Mouse (Mus musculus) CH12.LX (cell line): ENCODE measurements around the gene Myzap. TPM values are rescaled to one million over a fixed set of nuclear protein-coding genes. Genes with fewer than 3 reads are reported as not detected.

Experiments
- DNase-seq: peaks from one replicate; pipeline ENCODE4 v3.0.0-alpha.2; 2013; ENCODE audit errors: extremely low read depth
- H3K27ac ChIP-seq: 2 replicates; pipeline ENCODE4 v1.5.1; 2012; ENCODE audit warnings: low read depth, mild to moderate bottlenecking, control low read depth, moderate library complexity; ENCODE audit not compliant: insufficient read depth
- H3K27me3 ChIP-seq: replicated peaks from 2 replicates; pipeline ENCODE3; 2012; ENCODE audit warnings: inconsistent platforms
- H3K36me3 ChIP-seq, 2 experiments: replicated peaks in 1 of 2; 2 replicates each; pipeline versions ENCODE3 to v1.6.1; 2012; ENCODE audit warnings: inconsistent platforms in 1 of 2, low read length in 1 of 2, mild to moderate bottlenecking in 1 of 2, mixed read lengths in 1 of 2, moderate library complexity in 1 of 2; ENCODE audit not compliant: control insufficient read depth in 1 of 2, insufficient read depth in 1 of 2
- H3K4me1 ChIP-seq, 2 experiments: 2 replicates each; pipeline ENCODE4 v1.6.1; 2012; ENCODE audit warnings: inconsistent platforms in 1 of 2, moderate library complexity in 1 of 2; ENCODE audit not compliant: insufficient read depth in 2 of 2, control insufficient read depth in 1 of 2
- H3K4me2 ChIP-seq: 2 replicates; pipeline ENCODE4 v1.6.1; 2012; ENCODE audit warnings: low read depth, mild to moderate bottlenecking, control low read depth; ENCODE audit not compliant: poor library complexity, insufficient read depth, severe bottlenecking
- H3K4me3 ChIP-seq, 3 experiments: fragments of 150-350 bp in 1 of 3; sonication (generic) in 1 of 3; replicated peaks in 1 of 3; 2 replicates each; pipeline versions ENCODE3 to v1.5.1; 2011 to 2012; ENCODE audit warnings: low read depth in 2 of 3, low read length in 2 of 3, mild to moderate bottlenecking in 2 of 3, moderate library complexity in 2 of 3, control low read depth in 1 of 3, improper control_type of control experiment in 1 of 3, inconsistent platforms in 1 of 3, mixed read lengths in 1 of 3; ENCODE audit not compliant: poor library complexity in 1 of 3
- H3K79me2 ChIP-seq: replicated peaks from 2 replicates; pipeline ENCODE4 v1.6.1; 2012; ENCODE audit warnings: mild to moderate bottlenecking, moderate library complexity; ENCODE audit not compliant: control insufficient read depth, poor library complexity, insufficient read depth, severe bottlenecking; ENCODE audit errors: extremely low read depth
- H3K9ac ChIP-seq: 2 replicates; pipeline ENCODE4 v1.6.1; 2012; ENCODE audit warnings: low read depth, mild to moderate bottlenecking, control low read depth, moderate library complexity; ENCODE audit not compliant: insufficient read depth
- H3K9me3 ChIP-seq: replicated peaks from 2 replicates; pipeline ENCODE3; 2012; ENCODE audit warnings: low read length, inconsistent platforms, mixed read lengths
- BHLHE40 ChIP-seq: IDR thresholded peaks from 2 replicates; pipeline ENCODE4 v1.6.1; 2011; ENCODE audit warnings: mild to moderate bottlenecking, low read depth, low read length, improper control_type of control experiment
- CHD2 ChIP-seq: IDR thresholded peaks from 2 replicates; pipeline ENCODE4 v1.6.1; 2011; ENCODE audit warnings: low read length, improper control_type of control experiment
- CTCF ChIP-seq, 2 experiments: IDR thresholded peaks in 1 of 2; conservative IDR thresholded peaks in 1 of 2; 2 replicates each; pipeline ENCODE4 v1.5.1; 2011 to 2012; ENCODE audit warnings: low read depth in 2 of 2, low read length in 2 of 2, improper control_type of control experiment in 1 of 2, inconsistent platforms in 1 of 2, mild to moderate bottlenecking in 1 of 2, moderate library complexity in 1 of 2
- E2F4 ChIP-seq: IDR thresholded peaks from 2 replicates; pipeline ENCODE4 v1.6.1; 2011; ENCODE audit warnings: low read depth, low read length, improper control_type of control experiment; ENCODE audit not compliant: insufficient replicate concordance
- ELF1 ChIP-seq: IDR thresholded peaks from 2 replicates; pipeline ENCODE4 v1.6.1; 2014; ENCODE audit warnings: low read depth, mild to moderate bottlenecking, inconsistent platforms, low read length, improper control_type of control experiment
- EP300 ChIP-seq: IDR thresholded peaks from 2 replicates; pipeline ENCODE4 v1.6.1; 2011; ENCODE audit warnings: low read length, improper control_type of control experiment
- ETS1 ChIP-seq: conservative IDR thresholded peaks from 2 replicates; pipeline ENCODE4 v1.6.1; 2012; ENCODE audit warnings: low read depth, mild to moderate bottlenecking, inconsistent platforms, low read length, improper control_type of control experiment, moderate library complexity
- GABPA ChIP-seq: IDR thresholded peaks from 2 replicates; pipeline ENCODE4 v1.6.1; 2012; ENCODE audit warnings: low read depth, low read length, improper control_type of control experiment, inconsistent platforms; ENCODE audit not compliant: insufficient replicate concordance
- HCFC1 ChIP-seq: IDR thresholded peaks from 2 replicates; pipeline ENCODE4 v1.6.1; 2012; ENCODE audit warnings: low read depth, mild to moderate bottlenecking, inconsistent platforms, low read length, improper control_type of control experiment
- JUND ChIP-seq: conservative IDR thresholded peaks from 2 replicates; pipeline ENCODE4 v1.6.1; 2011; ENCODE audit warnings: low read depth, low read length, improper control_type of control experiment
- MAX ChIP-seq: IDR thresholded peaks from 2 replicates; pipeline ENCODE4 v1.6.1; 2011; ENCODE audit warnings: low read length, improper control_type of control experiment
- MAZ ChIP-seq: IDR thresholded peaks from 2 replicates; pipeline ENCODE4 v1.6.1; 2012; ENCODE audit warnings: low read depth, mild to moderate bottlenecking, inconsistent platforms, low read length, improper control_type of control experiment, moderate library complexity
- MXI1 ChIP-seq: IDR thresholded peaks from 2 replicates; pipeline ENCODE4 v1.6.1; 2011; ENCODE audit warnings: mild to moderate bottlenecking, low read depth, low read length, improper control_type of control experiment
- NELFE ChIP-seq: IDR thresholded peaks from 2 replicates; pipeline ENCODE4 v1.6.1; 2011; ENCODE audit warnings: low read depth, low read length, improper control_type of control experiment
- POLR2A ChIP-seq: IDR thresholded peaks from 2 replicates; pipeline ENCODE4 v1.6.1; 2011; ENCODE audit warnings: low read depth, mild to moderate bottlenecking, improper control_type of control experiment, low read length
- POLR2AphosphoS2 ChIP-seq: IDR thresholded peaks from 2 replicates; pipeline ENCODE4 v1.6.1; 2011; ENCODE audit warnings: low read depth, low read length, improper control_type of control experiment
- RCOR1 ChIP-seq: conservative IDR thresholded peaks from 2 replicates; pipeline ENCODE4 v1.6.1; 2012; ENCODE audit warnings: low read depth, mild to moderate bottlenecking, inconsistent platforms, low read length, improper control_type of control experiment
- SIN3A ChIP-seq: IDR thresholded peaks from 2 replicates; pipeline ENCODE4 v1.6.1; 2012; ENCODE audit warnings: low read length, improper control_type of control experiment, inconsistent platforms
- TBP ChIP-seq: conservative IDR thresholded peaks from 2 replicates; pipeline ENCODE4 v1.6.1; 2011; ENCODE audit warnings: low read depth, low read length, improper control_type of control experiment
- USF1 ChIP-seq: IDR thresholded peaks from 2 replicates; pipeline ENCODE4 v1.6.1; 2014; ENCODE audit warnings: low read depth, mild to moderate bottlenecking, inconsistent platforms, low read length, improper control_type of control experiment
- ZMIZ1 ChIP-seq: IDR thresholded peaks from 2 replicates; pipeline ENCODE4 v1.6.1; 2012; ENCODE audit warnings: low read depth, mild to moderate bottlenecking, inconsistent platforms, low read length, improper control_type of control experiment
- dilution Hi-C: fragments of 300-500 bp; cut with MboI; formaldehyde crosslinking; loops from 2 replicates; pipeline ENCODE4 v1.14.3; 2020; ENCODE audit warnings: low sequenced_read_pairs; ENCODE audit not compliant: extremely low pct_unique_long_range_greater_than_20kb, extremely low pct_ligation_motif_present
- in situ Hi-C: fragments of 300-500 bp; cut with MboI; formaldehyde crosslinking; loops from 3 replicates; pipeline ENCODE4 v1.14.3; 2019; ENCODE audit warnings: low sequenced_read_pairs, low pct_ligation_motif_present, low pct_unique_long_range_greater_than_20kb, mixed read lengths
- polyA plus RNA-seq: library from polyadenylated mRNA; unstranded; fragments of >175 nt; gene quantifications from 2 replicates; pipeline ENCODE4 v1.2.1, GENCODE M21; 2012; ENCODE audit warnings: low read depth; ENCODE audit not compliant: insufficient read length
- total RNA-seq, 2 experiments: library from RNA; depleted of rRNA; stranded (reverse); fragments of 300-350 nt in 1 of 2; fragments of >200 nt in 1 of 2; gene quantifications; 2 replicates each; pipeline ENCODE4 v1.2.3; 2012 to 2014

The Myzap gene
- total and polyA plus RNA-seq, 3 experiments: 2.9 to 7.5 (median 6.2) TPM

DNA sequence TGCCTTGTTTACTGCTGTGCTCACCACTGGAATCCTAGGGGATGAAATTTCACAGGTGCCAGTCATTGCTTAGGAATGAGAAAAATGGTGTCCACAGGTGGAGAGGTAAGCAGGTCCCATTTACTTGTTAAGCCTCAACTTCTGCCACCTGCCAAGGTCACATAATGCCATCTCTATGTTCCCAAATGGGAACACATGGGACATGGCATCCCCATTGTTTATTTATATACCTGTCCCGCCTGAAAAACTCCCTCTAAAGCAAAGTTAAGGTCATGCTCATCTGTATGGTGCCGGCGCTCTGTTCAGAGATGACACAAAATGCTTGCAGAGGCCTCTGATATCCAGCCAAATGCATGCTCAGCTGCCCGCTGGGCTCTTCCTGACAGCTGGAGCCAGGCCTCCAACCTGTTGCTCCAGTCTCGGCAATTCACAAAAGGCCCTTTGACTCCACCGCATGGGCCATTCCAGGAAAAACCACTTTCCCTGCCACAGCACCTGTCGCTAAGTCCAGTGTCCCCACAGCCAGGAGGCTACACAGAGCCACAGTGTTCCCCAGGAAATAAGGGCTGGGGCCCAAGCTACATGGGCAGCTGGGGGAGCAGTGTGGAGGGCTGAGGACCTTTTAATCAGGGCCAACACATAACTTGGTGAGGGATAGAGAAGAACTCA, 13.1 kb downstream of the Myzap start:
- no peak overlapping the region for H3K4me3 ChIP-seq
- H3K36me3 ChIP-seq: peaks cover 0 to 44% of the 10 kb centered on the region in 2 experiments
- in situ Hi-C loops: no loop called here
- H3K27me3 ChIP-seq: no peaks in the 10 kb centered on the region
- no peaks in the 10 kb centered on the region for H3K79me2 ChIP-seq
- no peak overlapping the region for H3K4me2 ChIP-seq
- peaks cover 0 to 4% of the 10 kb centered on the region in 2 experiments; a peak in 1 of 4 replicates for H3K4me1 ChIP-seq
- H3K9me3 ChIP-seq: no peaks in the 10 kb centered on the region
- H3K27ac ChIP-seq: no peak overlapping the region
- dilution Hi-C loops: no loop called here
- no peak for DNase-seq
- TF ChIP-seq POLR2A (no peak), ZMIZ1 (no peak), RCOR1 (no peak), CHD2 (no peak), HCFC1 (no peak), ELF1 (no peak), CTCF (conservative IDR thresholded peaks at IDR 0.05 in 1 of 2, IDR thresholded peaks at IDR 0.05 in 1 of 2; ENCODE audit: low read depth in 2 of 2, low read length in 2 of 2) (no peak), MAX (no peak), MXI1 (no peak), NELFE (no peak), JUND (no peak), BHLHE40 (no peak), TBP (no peak), EP300 (no peak)
- H3K9ac ChIP-seq: no peak overlapping the region

DNA sequence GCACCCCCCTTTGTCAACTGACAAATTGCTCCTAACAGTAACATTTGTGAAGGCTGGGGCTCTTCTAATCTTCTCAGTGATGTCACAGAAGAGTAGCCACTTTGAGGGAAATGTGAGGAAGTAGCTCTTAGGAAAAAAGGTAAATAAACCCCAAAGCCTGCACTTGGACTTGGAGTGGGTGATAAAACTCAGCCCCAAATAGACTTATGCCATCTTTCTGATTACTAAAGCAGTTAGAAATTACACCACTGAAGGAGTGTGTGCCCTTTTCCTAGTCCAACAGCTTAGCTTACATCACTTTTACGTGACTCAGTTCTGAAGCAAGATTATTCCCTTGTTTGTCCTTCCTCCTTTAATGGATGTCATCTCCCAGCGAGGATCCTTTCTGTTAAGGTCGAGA, 17.7 kb downstream of the Myzap start:
- Histone ChIP-seq H3K27ac (no peak overlapping the region), H3K27me3 (no peaks in the 10 kb centered on the region), H3K9ac (no peak overlapping the region), H3K36me3 (peaks cover 0 to 47% of the 10 kb centered on the region in 2 experiments), H3K79me2 (no peaks in the 10 kb centered on the region), H3K4me3 (no peak overlapping the region), H3K4me2 (no peak overlapping the region)
- no peak for DNase-seq
- dilution Hi-C loops: no loop called here
- no peak for TF ChIP-seq GABPA
- TF ChIP-seq USF1: no peak
- TF ChIP-seq ETS1: no peak
- no peak for TF ChIP-seq ELF1
- no peak for TF ChIP-seq TBP
- no peak for TF ChIP-seq BHLHE40
- TF ChIP-seq POLR2AphosphoS2: no peak
- TF ChIP-seq CHD2: no peak
- TF ChIP-seq MAZ: no peak
- TF ChIP-seq SIN3A: no peak
- TF ChIP-seq E2F4: no peak
- TF ChIP-seq, all 38 proteins: peak for 0
- in situ Hi-C loops: no loop called here
- Histone ChIP-seq H3K4me1 (peaks cover 0 to 1% of the 10 kb centered on the region in 2 experiments; a peak in 1 of 4 replicates), H3K9me3 (no peaks in the 10 kb centered on the region)
